Mouse (Mus musculus): ENCODE results near the gene Zc3hav1.
A peak's percentile ranks its signal among the peaks of the same experiment; 100 is the strongest.

Zc3hav1 gene

GRCm38 (mm10) chr6:38352451-38352850 lies 2.0 kb downstream of the Zc3hav1 start:
- no peak for DNase-seq (ENCODE audit: low read depth, low spot score)

GRCm38 (mm10) chr6:38351930-38352329 lies 2.5 kb downstream of the Zc3hav1 start:
- DNase-seq (ENCODE audit: low read depth, low spot score): no peak

- no peak for DNase-seq (ENCODE audit: low read depth, low spot score)
Measured at GRCm38 (mm10) chr6:38349806-38350205, 4.6 kb downstream of the Zc3hav1 start.

GRCm38 (mm10) chr6:38348811-38349453 lies 5.5 kb downstream of the Zc3hav1 start:
- DNase-seq (ENCODE audit: low read depth, low spot score): no peak

- DNase-seq (ENCODE audit: low read depth, low spot score): no peak
Measured at GRCm38 (mm10) chr6:38347875-38348274, 6.5 kb downstream of the Zc3hav1 start.

GRCm38 (mm10) chr6:38345796-38346195 lies 8.6 kb downstream of the Zc3hav1 start:
- no peak for DNase-seq (ENCODE audit: low read depth, low spot score)

GRCm38 (mm10) chr6:38344006-38344670 lies 10.3 kb downstream of the Zc3hav1 start:
- DNase-seq (ENCODE audit: low read depth, low spot score): no peak

- DNase-seq (ENCODE audit: low read depth, low spot score): no peak
Measured at GRCm38 (mm10) chr6:38343581-38343980, 10.8 kb downstream of the Zc3hav1 start.

GRCm38 (mm10) chr6:38342666-38342992 lies 11.8 kb downstream of the Zc3hav1 start:
- no peak for DNase-seq (ENCODE audit: low read depth, low spot score)

GRCm38 (mm10) chr6:38341751-38342665 lies 12.4 kb downstream of the Zc3hav1 start:
- no peak for DNase-seq (ENCODE audit: low read depth, low spot score)

GRCm38 (mm10) chr6:38339078-38339477 lies 15.3 kb downstream of the Zc3hav1 start:
- DNase-seq (ENCODE audit: low read depth, low spot score): no peak

- no peak for DNase-seq (ENCODE audit: low read depth, low spot score)
Measured at GRCm38 (mm10) chr6:38337951-38338350, 16.5 kb downstream of the Zc3hav1 start.

GRCm38 (mm10) chr6:38337166-38337705 lies 17.2 kb downstream of the Zc3hav1 start:
- no peak for DNase-seq (ENCODE audit: low read depth, low spot score)

- DNase-seq (ENCODE audit: low read depth, low spot score): no peak
Measured at GRCm38 (mm10) chr6:38335264-38335663, 19.1 kb downstream of the Zc3hav1 start.

GRCm38 (mm10) chr6:38326596-38326995 lies 27.8 kb downstream of the Zc3hav1 start:
- peak; percentile 33 for DNase-seq (ENCODE audit: low read depth, low spot score)

GRCm38 (mm10) chr6:38320621-38321020 lies 33.8 kb downstream of the Zc3hav1 start:
- no peak for DNase-seq (ENCODE audit: low read depth, low spot score)

GRCm38 (mm10) chr6:38316050-38316449 lies 38.4 kb downstream of the Zc3hav1 start:
- DNase-seq (ENCODE audit: low read depth, low spot score): no peak

- no peak for DNase-seq (ENCODE audit: low read depth, low spot score)
Measured at GRCm38 (mm10) chr6:38309741-38310140, 44.7 kb downstream of the Zc3hav1 start.

- no peak for DNase-seq (ENCODE audit: low read depth, low spot score)
Measured at GRCm38 (mm10) chr6:38304981-38305380, 49.4 kb downstream of the Zc3hav1 start.

GRCm38 (mm10) chr6:38298761-38299401 lies 55.5 kb downstream of the Zc3hav1 start, which contains the start of gene Zc3hav1l:
Gene Zc3hav1l, minus strand, starts transcription at chr6:38299259.
- no peak for DNase-seq (ENCODE audit: low read depth, low spot score)

GRCm38 (mm10) chr6:38298246-38298635 lies 56.2 kb downstream of the Zc3hav1 start:
- DNase-seq (ENCODE audit: low read depth, low spot score): no peak

Measured in retina, adult 2 months (tissue).